Comparison of ENCODE assay signal across 21 mouse cellular contexts in the genomic region with DNA sequence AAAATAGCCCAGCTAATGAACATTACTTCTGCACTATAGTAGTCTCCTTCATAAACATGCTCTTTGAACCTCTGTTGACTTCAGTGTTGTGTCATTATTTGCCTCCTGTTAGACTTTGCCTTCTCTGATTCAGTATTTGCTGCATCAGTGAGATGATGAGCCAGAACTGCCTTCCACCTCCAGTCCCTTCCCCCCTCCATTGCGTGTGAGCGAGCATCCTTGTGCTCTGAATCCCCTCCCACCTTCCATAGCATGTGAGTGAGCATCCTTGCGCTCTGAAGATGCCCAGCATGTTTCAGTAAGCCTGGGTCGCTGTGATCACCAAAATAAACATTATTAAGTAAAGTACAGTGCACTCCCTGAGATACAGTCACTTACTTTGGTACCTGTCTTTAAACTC. TPM values are rescaled to one million over a fixed set of nuclear protein-coding genes. Genes with fewer than 3 reads are reported as not detected.
DNase-seq lines count a peak whose midpoint lies in the region; ATAC-seq and TF ChIP-seq lines count a peak whose summit lies in the region.
"Had no signal": no experiment of that assay in that cellular context is flagged by ENCODE, and none has a peak within 500 bp of the region (broad histone marks: within the 10 kb centered on the region; RNA-seq: fewer than 3 reads in every experiment).

No protein-coding gene starts in this region.

- H3K27me3 ChIP-seq in liver, embryonic 16.5 days (ENCODE audit: control insufficient read depth, insufficient read depth, low read depth, low read length): no peaks in the 10 kb centered on the region
- no peaks in the 10 kb centered on the region for H3K27me3 ChIP-seq in kidney, adult 2 months (replicated peaks; ENCODE audit: control insufficient read depth, insufficient read depth, low read length)
- H3K27me3 ChIP-seq: embryonic facial prominence, embryonic 12.5 days; forebrain, embryonic 12.5 days; hindbrain, embryonic 15.5 days; limb, embryonic 15.5 days had no signal

- H3K9ac ChIP-seq in liver, embryonic 16.5 days (ENCODE audit: low read depth, low read length): no peak overlapping the region
- H3K9ac ChIP-seq: embryonic facial prominence, embryonic 12.5 days; forebrain, embryonic 12.5 days; hindbrain, embryonic 15.5 days; limb, embryonic 15.5 days had no signal

- no peak overlapping the region for H3K4me2 ChIP-seq in liver, embryonic 16.5 days (ENCODE audit: low read depth, low read length)
- H3K4me2 ChIP-seq: embryonic facial prominence, embryonic 12.5 days; forebrain, embryonic 12.5 days; hindbrain, embryonic 15.5 days; limb, embryonic 15.5 days had no signal

- ATAC-seq in liver, embryonic 16.5 days (ENCODE audit: low read depth): peak; percentile 85
- ATAC-seq: lung, postnatal 0 days had no signal

- peak overlapping the region; percentile 54; the same call in 1 of the 2 replicates for H3K27ac ChIP-seq in layer of hippocampus, adult 2 months
- H3K27ac ChIP-seq in liver, embryonic 16.5 days (ENCODE audit: low read length): no peak overlapping the region
- no peak overlapping the region for H3K27ac ChIP-seq in kidney, adult 2 months (ENCODE audit: insufficient read depth, low read depth, low read length)
- H3K27ac ChIP-seq: embryonic facial prominence, embryonic 12.5 days; forebrain, embryonic 12.5 days; gastrocnemius, adult 2 months; heart, embryonic 10.5 days; hindbrain, embryonic 15.5 days; limb, embryonic 15.5 days; macrophage had no signal

- no peaks in the 10 kb centered on the region for H3K36me3 ChIP-seq in liver, embryonic 16.5 days (ENCODE audit: control insufficient read depth, insufficient read depth)
- H3K36me3 ChIP-seq in kidney, adult 2 months (ENCODE audit: control insufficient read depth, insufficient read depth, low read length): no peaks in the 10 kb centered on the region
- H3K36me3 ChIP-seq: forebrain, embryonic 12.5 days; hindbrain, embryonic 15.5 days had no signal

- H3K4me1 ChIP-seq in liver, embryonic 16.5 days (ENCODE audit: control insufficient read depth, low read depth, low read length): peaks cover 3% of the 10 kb centered on the region
- H3K4me1 ChIP-seq in kidney, adult 2 months (ENCODE audit: control insufficient read depth, insufficient read depth, low read length): peaks cover 22% of the 10 kb centered on the region

- no peak overlapping the region for H3K4me3 ChIP-seq in layer of hippocampus, adult 2 months
- no peak overlapping the region for H3K4me3 ChIP-seq in liver, embryonic 16.5 days (ENCODE audit: low read depth, low read length)
- H3K4me3 ChIP-seq in kidney, adult 2 months (ENCODE audit: insufficient read depth, low read depth, low read length): no peak overlapping the region
- H3K4me3 ChIP-seq: embryonic facial prominence, embryonic 12.5 days; forebrain, embryonic 12.5 days; gastrocnemius, adult 2 months; heart, embryonic 10.5 days; hindbrain, embryonic 15.5 days; limb, embryonic 15.5 days had no signal

- TF ChIP-seq CTCF in layer of hippocampus, adult 2 months (conservative IDR thresholded peaks at IDR 0.05): no peak
- no peak for TF ChIP-seq CTCF in kidney, adult 2 months (conservative IDR thresholded peaks at IDR 0.05; ENCODE audit: insufficient read depth, insufficient read length, low read depth, low read length)

- 55% methylated on average over 4 of the region's 4 CpGs for WGBS in liver, embryonic 16.5 days (ENCODE audit: insufficient replicate concordance)
- WGBS in kidney, adult 2 months: 61% methylated on average over 4 of the region's 4 CpGs

- no peaks in the 10 kb centered on the region for H3K9me3 ChIP-seq in liver, embryonic 16.5 days (replicated peaks; ENCODE audit: control insufficient read depth, low read length)
- H3K9me3 ChIP-seq: embryonic facial prominence, embryonic 12.5 days; forebrain, embryonic 12.5 days; heart, embryonic 10.5 days; hindbrain, embryonic 15.5 days; limb, embryonic 15.5 days had no signal

- no peak for TF ChIP-seq POLR2A in kidney, adult 2 months (IDR thresholded peaks at IDR 0.05; ENCODE audit: low read depth, low read length)

- DNase-seq in cerebellum, adult 11-12 months: peak; percentile 54
- no peak for DNase-seq in cerebellum, postnatal 36 days
- no peak for DNase-seq in layer of hippocampus, adult 2 months (ENCODE audit: low spot score in 2 of 2)
- DNase-seq in layer of hippocampus, postnatal 25 days (ENCODE audit: extremely low spot score in 1 of 2, low spot score in 1 of 2): no peak
- DNase-seq in cerebellum, adult 9-11 months: peak; percentile 65
- DNase-seq in urinary bladder, adult 18-20 months (ENCODE audit: low spot score in 2 of 2): no peak
- DNase-seq in kidney, adult 2 months: no peak
- DNase-seq: adrenal gland, postnatal 10 days; gastrocnemius, adult 2 months; heart, postnatal 4 days; kidney, adult 11 months; kidney, postnatal 4 days; left cerebral cortex, postnatal 4 days had no signal

RNA-seq across cellular contexts. Expression of a gene that starts 51.8 kb away (rescaled TPM):
- 100 to 1,000 TPM; 300 to 306 TPM for total RNA-seq in layer of hippocampus, adult 2 months (2021)
- 100 to 1,000 TPM; 274 to 299 TPM for total RNA-seq in layer of hippocampus, postnatal 25 days (2021)
- 4.7 and 6.1 TPM in 2 replicates for polyA plus RNA-seq in liver, embryonic 16.5 days (2015; fragmentation: Nextera tagmentation; extraction: Ambion mirVana)
- polyA plus RNA-seq in kidney, adult 2 months (2012; rRNA removed): 211 and 242 TPM in 2 replicates

RNA-seq across cellular contexts. Expression of a gene that starts 51.9 kb away (rescaled TPM):
- total RNA-seq in layer of hippocampus, adult 2 months (2021): 10 to 100 TPM; 14.7 to 15.5 TPM
- 10 to 100 TPM; 11.3 to 12.7 TPM for total RNA-seq in layer of hippocampus, postnatal 25 days (2021)
- polyA plus RNA-seq in liver, embryonic 16.5 days (2015; fragmentation: Nextera tagmentation; extraction: Ambion mirVana): 0.50 and 0.70 TPM in 2 replicates
- 0.90 and 1.0 TPM in 2 replicates for polyA plus RNA-seq in kidney, adult 2 months (2012; rRNA removed)

Comparison
In these comparisons a context has a peak if more than half of its experiments do, and no peak if none do; other contexts are left out.
1. DNase-seq: peak in cerebellum, adult 11-12 months (single experiment) and cerebellum, adult 9-11 months (single experiment); none in cerebellum, postnatal 36 days (0 of 2), layer of hippocampus, adult 2 months (0 of 2), layer of hippocampus, postnatal 25 days (0 of 2), urinary bladder, adult 18-20 months (0 of 2) and kidney, adult 2 months (single experiment).